Mouse (Mus musculus): ENCODE results near the gene Dld. TPM values are rescaled to one million over a fixed set of nuclear protein-coding genes. Genes with fewer than 3 reads are reported as not detected.

Dld gene
- polyA plus RNA-seq, 1 experiment from 2014 or later = 214 TPM

- no peak overlapping the region; a peak in 2 of 4 replicates for H3K27ac ChIP-seq (replicated peaks in 1 of 2; ENCODE audit: control insufficient read depth in 1 of 2, insufficient read depth in 1 of 2, low read depth in 2 of 2, low read length in 2 of 2)
- peaks cover 20 to 38% of the 10 kb centered on the region in 2 experiments for H3K4me1 ChIP-seq (ENCODE audit: control insufficient read depth in 2 of 2, insufficient read depth in 2 of 2, low read length in 2 of 2)
- peaks cover 99% of the 10 kb centered on the region for H3K36me3 ChIP-seq (ENCODE audit: control insufficient read depth, insufficient read depth, low read length)
- ATAC-seq (ENCODE audit: insufficient number of reproducible peaks, insufficient read depth, low FRiP score, low read depth) = no peak
- H3K27me3 ChIP-seq (ENCODE audit: control insufficient read depth, insufficient read depth, low read length) = no peaks in the 10 kb centered on the region
- no peak overlapping the region for H3K4me2 ChIP-seq (ENCODE audit: low read length)
- H3K9ac ChIP-seq (ENCODE audit: low read length) = no peak overlapping the region
- 42% methylated on average over 5 of the region's 5 CpGs for WGBS
- no peaks in the 10 kb centered on the region for H3K9me3 ChIP-seq (ENCODE audit: control insufficient read depth, low read length)
- H3K4me3 ChIP-seq (ENCODE audit: control insufficient read depth in 1 of 2, insufficient read depth in 1 of 2, low read depth in 1 of 2, low read length in 2 of 2) = no peak overlapping the region
Measured at GRCm38 (mm10) chr12:31282241-31282640, 69.0 kb downstream of the Dld start.

Other genes with a start within 250 kb of the Dld start
- not detected in 2 replicates for gene Gm6993, start 110.7 kb downstream of the Dld start, polyA plus RNA-seq (2014; fragmentation: Nextera tagmentation; extraction: Ambion mirVana)
- 96.3 and 101 TPM in 2 replicates for gene Lamb1, start 86.2 kb downstream of the Dld start, polyA plus RNA-seq (2014; fragmentation: Nextera tagmentation; extraction: Ambion mirVana)
- 0.13 and 0.35 TPM in 2 replicates for gene Slc26a3, start 39.4 kb upstream of the Dld start, polyA plus RNA-seq (2014; fragmentation: Nextera tagmentation; extraction: Ambion mirVana)
- gene Cbll1, start 148.2 kb upstream of the Dld start, polyA plus RNA-seq (2014; fragmentation: Nextera tagmentation; extraction: Ambion mirVana) = 10.8 and 12.6 TPM in 2 replicates
- 0.19 and 0.32 TPM in 2 replicates for gene Slc26a4, start 208.5 kb upstream of the Dld start, polyA plus RNA-seq (2014; fragmentation: Nextera tagmentation; extraction: Ambion mirVana)

Measured in heart, embryonic 14.5 days (tissue).